Mouse (Mus musculus) adrenal gland, adult (tissue): ENCODE measurements at regions not wholly inside any gene's neighbourhood (a gene's known extent, or its start where the extent isn't known, plus 50 kb on each side); places are given as distances from the start of the nearest gene placed in this dataset.

Experiments
- DNase-seq, 2 experiments: peaks; one replicate each; pipeline ENCODE4 v3.0.0; 2022 to 2023; ENCODE audit warnings: low spot score in 1 of 2; ENCODE audit not compliant: inconsistent age in 2 of 2

- DNase-seq, result no peak
Measured at GRCm38 (mm10) chr16:86060087-86060486, 158.5 kb upstream of the Adamts5 start.

DNA sequence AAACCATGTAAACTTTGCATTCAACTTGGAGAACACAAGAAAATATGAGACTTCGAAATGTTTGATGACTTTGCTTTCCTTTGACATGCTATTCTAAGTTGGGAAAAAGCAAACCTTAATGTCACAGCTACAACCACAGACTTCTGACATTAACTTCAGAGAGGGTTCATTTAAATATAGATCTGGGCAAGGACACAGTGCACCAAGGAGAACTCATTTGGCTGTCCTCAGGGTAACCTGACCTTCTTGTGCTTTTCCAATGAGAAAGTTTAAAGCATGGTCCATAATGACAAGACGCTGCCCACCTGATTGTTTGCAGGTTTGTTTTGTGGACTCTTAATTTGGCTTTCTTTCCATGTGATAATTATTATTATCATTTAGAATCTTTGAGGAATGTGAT is 143.1 kb upstream of the Adamts5 start:
- no peak for DNase-seq

DNA sequence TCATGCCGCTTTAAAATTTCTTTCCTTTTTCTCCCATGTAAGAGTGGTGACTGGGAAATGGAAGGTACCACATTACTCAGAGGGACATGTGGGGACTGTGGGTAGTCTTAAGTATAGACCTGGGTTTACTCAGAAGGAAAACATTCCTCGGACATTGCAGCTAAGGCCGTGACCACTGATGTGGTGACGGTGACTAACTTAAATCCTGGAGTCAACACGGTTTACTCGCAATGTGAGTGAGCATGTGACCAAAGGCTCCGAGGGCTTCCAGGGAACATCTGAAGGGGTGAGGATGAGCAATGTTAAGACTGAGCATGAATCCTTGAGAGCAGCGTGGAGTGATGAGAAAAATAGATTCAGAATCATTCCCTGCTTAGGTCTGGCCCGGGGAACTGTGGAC is 133.1 kb upstream of the Adamts5 start:
- DNase-seq, result no peak

DNA sequence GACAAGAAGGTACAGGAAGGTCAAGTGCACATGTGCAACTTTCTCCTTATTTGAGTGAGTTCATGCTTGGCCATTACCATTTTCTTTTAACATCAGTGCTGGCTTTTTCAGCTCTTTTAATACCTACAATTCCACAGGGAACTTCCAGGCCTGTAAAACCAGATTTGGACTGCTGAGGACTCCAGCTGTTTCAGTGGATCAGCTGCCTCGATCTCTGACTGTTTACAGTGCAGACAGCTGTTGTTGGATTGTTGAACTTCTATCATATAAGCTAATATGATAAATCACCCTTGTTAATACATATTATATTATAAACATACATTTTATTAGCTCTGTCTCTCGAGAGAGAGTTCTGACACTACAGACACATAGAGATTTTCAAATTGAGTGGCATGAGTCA is 126.1 kb upstream of the Adamts5 start:
- DNase-seq, result no peak

GRCm38 (mm10) chr16:86015336-86015735 is 113.7 kb upstream of the Adamts5 start:
- peak in 1 of 2 experiments; percentile 61 for DNase-seq

DNA sequence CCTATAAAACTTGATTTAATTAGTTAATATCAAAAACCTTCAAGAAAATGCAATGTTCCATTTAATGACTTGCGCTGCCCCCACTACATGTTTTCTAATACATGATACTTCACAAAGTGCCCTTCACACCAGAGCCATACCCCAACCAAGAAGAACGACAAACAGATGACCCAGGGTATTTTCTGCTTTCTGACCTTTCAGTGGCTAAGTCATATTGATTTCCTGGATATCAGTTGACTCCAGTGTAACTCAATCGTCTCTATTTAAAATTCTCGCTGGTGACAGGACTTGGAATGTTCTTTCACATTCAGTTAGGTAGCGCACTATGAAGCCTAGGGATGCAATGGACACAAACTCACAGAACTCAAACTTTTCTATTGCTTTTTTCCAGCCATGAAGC is 109.4 kb upstream of the Adamts5 start:
- no peak for DNase-seq

GRCm38 (mm10) chr16:86009638-86010329 is 108.2 kb upstream of the Adamts5 start:
- DNase-seq, result no peak

GRCm38 (mm10) chr16:86007799-86008198 is 106.2 kb upstream of the Adamts5 start:
- DNase-seq, result no peak

DNA sequence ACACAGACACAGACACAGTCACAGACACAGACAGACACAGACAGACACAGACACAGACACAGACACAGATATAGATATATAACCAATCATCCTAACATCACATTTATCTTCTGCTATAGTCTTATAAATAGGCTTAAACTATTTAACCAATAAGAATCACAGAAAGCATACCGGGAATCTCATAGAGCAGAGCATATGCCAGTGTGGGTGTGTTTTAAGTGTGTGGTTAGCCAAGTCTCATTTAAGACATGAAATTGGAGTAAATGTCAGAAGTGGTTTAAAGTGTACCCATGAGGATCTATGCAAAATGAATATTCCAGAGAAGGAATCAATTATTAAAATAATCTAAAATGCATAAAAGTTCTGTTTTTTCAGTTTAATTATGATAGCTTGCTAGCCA is 99.2 kb upstream of the Adamts5 start:
- no peak for DNase-seq

DNA sequence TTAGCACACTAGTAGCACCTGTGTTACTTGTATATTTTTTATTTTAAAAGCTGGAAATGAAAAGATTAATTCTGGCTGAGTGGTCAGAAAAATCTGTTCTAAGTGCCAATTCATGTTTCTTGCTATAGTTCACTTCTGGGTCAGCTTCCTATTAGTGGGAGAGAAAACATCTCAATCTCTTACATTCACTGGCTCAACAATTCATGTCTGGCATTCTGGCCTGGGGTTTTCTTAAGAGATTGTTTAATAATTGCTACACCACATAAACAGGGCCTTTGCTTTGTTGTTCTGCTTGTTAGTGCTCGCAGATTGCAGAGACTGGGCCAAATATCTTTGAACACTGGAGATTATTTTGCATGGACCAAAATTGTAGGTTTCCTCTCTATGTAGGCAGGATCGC is 84.2 kb upstream of the Adamts5 start:
- DNase-seq, result no peak

- DNase-seq, result peak in 1 of 2 experiments; percentile 44
Measured at GRCm38 (mm10) chr16:85977102-85977501, 75.5 kb upstream of the Adamts5 start.

GRCm38 (mm10) chr16:85966892-85967444 is 65.3 kb upstream of the Adamts5 start:
- no peak for DNase-seq

- DNase-seq, result peak; percentile 9 to 70
Measured at GRCm38 (mm10) chr16:85966251-85966650, 64.6 kb upstream of the Adamts5 start.

DNA sequence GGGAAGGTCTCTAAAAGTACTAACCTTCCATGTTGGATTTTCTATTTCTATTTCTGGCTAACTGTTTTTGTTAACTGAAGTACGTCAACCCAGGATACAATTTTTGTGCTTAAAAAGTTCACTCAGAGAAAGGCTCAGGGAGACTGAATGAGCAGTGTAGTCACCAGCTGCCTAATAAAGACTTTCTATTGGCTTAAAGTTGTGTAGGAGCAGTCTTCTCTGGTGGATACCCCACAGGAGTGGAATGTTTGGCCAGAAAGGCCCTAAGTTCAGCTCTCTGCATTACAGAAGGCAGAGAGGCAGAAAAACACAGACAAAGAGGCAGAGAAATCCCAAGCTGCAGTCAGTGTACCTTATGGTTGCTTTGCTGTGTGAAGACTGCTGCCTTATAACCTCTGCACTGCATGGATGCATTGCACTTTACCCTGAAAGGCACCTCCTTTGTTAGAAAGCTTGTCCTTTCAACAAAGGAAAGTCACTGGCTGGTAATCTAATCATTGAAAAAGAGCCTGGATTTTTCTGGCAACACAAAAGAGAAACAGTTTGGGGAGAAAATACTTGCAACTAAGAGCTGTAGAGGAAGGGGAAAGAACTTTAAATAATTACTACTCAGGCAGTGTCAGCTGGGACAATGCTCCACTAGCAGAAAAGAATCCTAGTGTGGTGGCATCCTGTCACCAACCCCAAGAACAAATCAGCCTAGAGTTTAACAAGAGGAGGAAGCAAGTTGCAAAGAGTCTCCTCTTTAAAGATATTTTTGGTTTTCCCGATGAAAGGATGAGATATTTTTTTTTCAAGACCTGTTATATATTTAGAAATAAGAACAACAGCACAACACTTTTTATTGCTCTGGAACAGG is 63.0 kb upstream of the Adamts5 start:
- DNase-seq, result peak in 1 of 2 experiments; percentile 21

DNA sequence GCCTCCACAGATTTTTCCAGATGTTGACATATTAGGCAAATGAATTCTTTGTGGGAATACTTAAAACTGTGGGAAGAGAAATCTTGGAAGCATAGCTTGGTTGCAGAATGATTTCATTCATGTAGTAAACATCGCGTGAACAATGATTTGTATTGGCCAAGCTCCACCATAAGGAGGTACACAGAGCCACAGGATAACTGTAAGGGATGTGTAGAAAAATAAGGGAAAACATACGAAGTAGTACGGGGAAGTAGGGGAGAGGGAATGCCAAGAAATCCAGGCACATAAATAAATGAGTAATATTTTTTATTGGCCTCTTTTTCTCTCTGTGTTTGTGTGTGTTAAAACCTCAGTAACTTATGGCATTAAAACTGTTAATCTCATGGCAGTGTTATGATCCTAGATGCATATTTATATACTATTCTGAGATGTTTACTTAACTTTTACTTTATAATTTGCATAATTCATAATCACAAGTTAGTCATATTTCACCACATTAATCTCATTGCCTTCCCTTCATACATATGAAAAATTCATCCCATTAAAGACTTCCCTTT is 54.5 kb upstream of the Adamts5 start:
- no peak for DNase-seq

- no peak for DNase-seq
Measured at GRCm38 (mm10) chr16:85951628-85952027, 50.0 kb upstream of the Adamts5 start.
